8 mouse cellular contexts compared by ENCODE assay signal in the genomic region with DNA sequence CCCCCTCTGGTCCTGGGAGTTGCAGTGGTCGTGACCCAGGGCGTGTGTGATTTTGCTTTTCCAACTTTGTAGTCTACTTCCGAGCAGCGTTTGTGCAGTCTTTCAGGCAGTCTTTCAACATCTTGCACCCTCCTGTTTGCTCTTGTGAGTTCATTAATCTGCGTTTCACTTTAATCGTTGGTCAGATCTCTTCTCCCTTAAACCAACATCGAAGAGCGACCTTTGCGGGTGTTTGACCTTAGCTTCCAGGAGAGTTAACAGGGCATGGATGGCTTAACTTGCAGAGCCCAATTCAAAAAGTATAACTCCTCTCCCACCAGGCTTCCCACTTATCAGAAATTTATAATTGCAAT. TPM values are rescaled to one million over a fixed set of nuclear protein-coding genes. Genes with fewer than 3 reads are reported as not detected.
DNase-seq lines count a peak whose midpoint lies in the region; ATAC-seq and TF ChIP-seq lines count a peak whose summit lies in the region.

No protein-coding gene starts in this region.

- no peak overlapping the region for H3K27ac ChIP-seq in cerebellum, adult 2 months (ENCODE audit: insufficient read depth, low read length)
- peak overlapping the region; percentile 85; the same call in 1 of the 2 replicates for H3K27ac ChIP-seq in neural tube, embryonic 11.5 days (ENCODE audit: low read depth, low read length)
- H3K27ac ChIP-seq in limb, embryonic 15.5 days, result peak overlapping the region; percentile 96
- H3K27ac ChIP-seq in stomach, embryonic 16.5 days (ENCODE audit: low read length), result peak overlapping the region; percentile 98

- peak overlapping the region; percentile 55 for H3K4me2 ChIP-seq in neural tube, embryonic 11.5 days (ENCODE audit: low read depth)
- H3K4me2 ChIP-seq in limb, embryonic 15.5 days, result peak overlapping the region; percentile 48
- peak overlapping the region; percentile 66 for H3K4me2 ChIP-seq in stomach, embryonic 16.5 days (ENCODE audit: low read depth, low read length)

- H3K27me3 ChIP-seq in cerebellum, adult 2 months (ENCODE audit: control insufficient read depth, insufficient read depth, low read length), result no peaks in the 10 kb centered on the region
- H3K27me3 ChIP-seq in neural tube, embryonic 11.5 days (ENCODE audit: control insufficient read depth, insufficient read depth, low read length), result no peaks in the 10 kb centered on the region
- H3K27me3 ChIP-seq in limb, embryonic 15.5 days, result no peaks in the 10 kb centered on the region
- H3K27me3 ChIP-seq in stomach, embryonic 16.5 days (ENCODE audit: control insufficient read depth, insufficient read depth, low read length), result no peaks in the 10 kb centered on the region

- H3K4me1 ChIP-seq in cerebellum, adult 2 months (ENCODE audit: control insufficient read depth, insufficient read depth, low read length), result no peaks in the 10 kb centered on the region
- no peaks in the 10 kb centered on the region for H3K4me1 ChIP-seq in neural tube, embryonic 11.5 days (ENCODE audit: control insufficient read depth, insufficient read depth, low read length)
- H3K4me1 ChIP-seq in limb, embryonic 15.5 days, result peaks cover 4% of the 10 kb centered on the region; the same call in 1 of the 2 replicates
- peaks cover 3% of the 10 kb centered on the region; the same call in 1 of the 2 replicates for H3K4me1 ChIP-seq in stomach, embryonic 16.5 days (ENCODE audit: control insufficient read depth, insufficient read depth, low read length)

- TF ChIP-seq POLR2A in cerebellum, adult 2 months (IDR thresholded peaks at IDR 0.05; ENCODE audit: borderline replicate concordance, insufficient read depth, low read length), result no peak

- no peaks in the 10 kb centered on the region for H3K36me3 ChIP-seq in neural tube, embryonic 11.5 days (ENCODE audit: control insufficient read depth, insufficient read depth, low read length)
- no peaks in the 10 kb centered on the region for H3K36me3 ChIP-seq in limb, embryonic 15.5 days
- no peaks in the 10 kb centered on the region for H3K36me3 ChIP-seq in stomach, embryonic 16.5 days (ENCODE audit: control insufficient read depth, insufficient read depth, low read length)

- no peak for ATAC-seq in neural tube, embryonic 11.5 days (ENCODE audit: insufficient read depth, low FRiP score, low TSS enrichment)
- ATAC-seq in limb, embryonic 15.5 days (ENCODE audit: insufficient number of reproducible peaks, low FRiP score, low TSS enrichment, low read depth), result no peak
- ATAC-seq in stomach, embryonic 16.5 days (ENCODE audit: insufficient read depth, low FRiP score), result no peak

- peak overlapping the region; percentile 71 for H3K4me3 ChIP-seq in cerebellum, adult 2 months (replicated peaks; ENCODE audit: insufficient read depth, low read depth, low read length)
- H3K4me3 ChIP-seq in neural tube, embryonic 11.5 days (ENCODE audit: low read depth, low read length), result peak overlapping the region; percentile 61
- H3K4me3 ChIP-seq in limb, embryonic 15.5 days, result peak overlapping the region; percentile 65
- H3K4me3 ChIP-seq in stomach, embryonic 16.5 days (replicated peaks; ENCODE audit: low read length), result peak overlapping the region; percentile 71

- H3K9ac ChIP-seq in neural tube, embryonic 11.5 days (ENCODE audit: low read length), result peak overlapping the region; percentile 86
- peak overlapping the region; percentile 73 for H3K9ac ChIP-seq in limb, embryonic 15.5 days
- H3K9ac ChIP-seq in stomach, embryonic 16.5 days (ENCODE audit: low read length), result peak overlapping the region; percentile 90

- DNase-seq in cerebellum, adult 2 months, result no peak
- no peak for DNase-seq in cerebellum, adult 11 months
- no peak for DNase-seq in neural tube, embryonic 11.5 days (ENCODE audit: low spot score)
- DNase-seq in neural tube, embryonic 10.5 days (ENCODE audit: extremely low spot score, low spot score), result no peak
- DNase-seq in layer of hippocampus, postnatal 25 days (ENCODE audit: extremely low spot score in 1 of 2, low spot score in 1 of 2), result no peak
- no peak for DNase-seq in spleen, postnatal 36 days (ENCODE audit: low spot score in 2 of 2)

- TF ChIP-seq CTCF in cerebellum, adult 2 months (IDR thresholded peaks at IDR 0.05; ENCODE audit: borderline replicate concordance, insufficient read depth, low read depth, low read length), result no peak

- 1% methylated on average over 9 of the region's 9 CpGs for WGBS in cerebellum, adult 2 months
- WGBS in neural tube, embryonic 11.5 days, result 0% methylated on average over 9 of the region's 9 CpGs
- WGBS in limb, embryonic 15.5 days, result 0% methylated on average over 9 of the region's 9 CpGs
- under 1% methylated on average over 9 of the region's 9 CpGs for WGBS in stomach, embryonic 16.5 days

- H3K9me3 ChIP-seq in neural tube, embryonic 11.5 days (ENCODE audit: control insufficient read depth, low read length), result no peaks in the 10 kb centered on the region
- no peaks in the 10 kb centered on the region for H3K9me3 ChIP-seq in limb, embryonic 15.5 days
- no peaks in the 10 kb centered on the region for H3K9me3 ChIP-seq in stomach, embryonic 16.5 days (replicated peaks; ENCODE audit: control insufficient read depth, low read length)

RNA-seq across cellular contexts. Expression of a gene that starts 0.8 kb away (rescaled TPM):
- 10.2 and 10.8 TPM in 2 replicates for polyA plus RNA-seq in cerebellum, adult 2 months (2012; rRNA removed)
- polyA plus RNA-seq in neural tube, embryonic 11.5 days (2014; fragmentation: Nextera tagmentation; extraction: Ambion mirVana), result 13.4 and 15.2 TPM in 2 replicates
- 15.9 and 17.1 TPM in 2 replicates for polyA plus RNA-seq in limb, embryonic 15.5 days (2015; fragmentation: Nextera tagmentation; extraction: Ambion mirVana)
- polyA plus RNA-seq in stomach, embryonic 16.5 days (2015; fragmentation: Nextera tagmentation; extraction: Ambion mirVana), result 27.4 and 27.5 TPM in 2 replicates
- total RNA-seq in layer of hippocampus, postnatal 25 days (2021), result 1 to 10 TPM; 7.0 to 8.8 TPM
